Mouse (Mus musculus) liver, embryonic 14.5 days (tissue): ENCODE measurements around the gene Gabarap.
A peak's percentile ranks its signal among the peaks of the same experiment; 100 is the strongest.

ENCODE experiments used
- CTCF ChIP-seq: IDR thresholded peaks from 2 replicates; pipeline ENCODE4 v1.5.1; 2016; ENCODE audit warnings: antibody characterized with exemption, low read depth, control low read depth
- EP300 ChIP-seq: IDR thresholded peaks from 2 replicates; pipeline ENCODE4 v1.6.1; 2016; ENCODE audit warnings: antibody characterized with exemption, low read depth

DNA sequence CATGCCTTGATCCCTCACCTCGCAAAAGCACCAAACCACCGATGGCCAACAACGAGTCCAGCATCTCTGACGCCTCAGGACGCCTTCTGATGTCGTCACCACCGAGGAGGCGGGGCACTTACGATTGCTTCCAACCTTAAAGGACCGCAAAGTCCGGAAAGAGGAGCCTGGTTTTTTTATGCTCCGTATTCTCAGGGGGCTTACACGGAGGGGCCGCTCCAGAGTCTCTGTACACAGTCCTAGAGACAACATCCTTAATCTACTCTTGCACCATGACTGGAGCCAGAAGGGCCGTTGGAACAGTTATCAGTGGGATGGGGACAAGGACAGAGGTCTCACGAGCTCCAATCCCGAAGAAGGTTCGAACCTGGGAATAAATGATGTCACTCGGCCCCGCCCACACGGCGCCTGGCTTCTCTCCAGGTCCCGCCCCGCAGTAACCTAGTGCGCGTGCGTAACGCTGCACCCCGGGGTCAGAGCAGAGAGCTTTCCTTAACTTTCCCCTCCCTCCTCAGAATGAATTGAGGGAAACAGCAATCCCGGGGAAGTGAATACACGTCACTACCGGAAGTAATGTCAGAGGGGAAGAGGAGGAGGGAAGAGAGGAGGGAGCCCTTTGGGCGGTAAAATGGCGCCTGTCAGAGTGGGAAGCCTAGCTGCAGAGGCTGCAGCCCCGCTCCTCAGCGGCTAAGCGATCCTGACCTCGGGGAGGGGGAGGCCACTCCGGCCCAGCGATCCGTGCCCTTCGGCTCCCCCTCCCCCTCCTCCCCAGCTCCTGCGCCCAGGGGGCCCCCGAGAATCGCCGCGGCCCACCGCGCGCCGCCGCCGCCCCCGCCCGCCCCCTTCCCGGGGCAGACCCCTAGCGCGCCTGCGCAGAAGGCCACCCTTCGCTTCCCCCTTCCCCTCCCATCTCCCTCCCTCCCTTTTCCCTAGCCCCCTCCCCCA, 10.5 kb upstream of the Gabarap start:
- TF ChIP-seq CTCF (no peak), EP300 (peak; percentile 3; the same call in 1 of the 2 replicates)
